Mouse (Mus musculus) forebrain, embryonic 11.5 days (tissue): ENCODE measurements around the gene Prss41. TPM values are rescaled to one million over a fixed set of nuclear protein-coding genes. Genes with fewer than 3 reads are reported as not detected.

ENCODE experiments used
- microRNA-seq: library from miRNA; unstranded; fragments of <30 nt; microRNA quantifications from one replicate; pipeline ENCODE4, GENCODE M21; 2016; ENCODE audit not compliant: insufficient number of aligned reads
- polyA plus RNA-seq: library from polyadenylated mRNA; unstranded; fragments of >200 nt; fragmentation: Nextera tagmentation; extraction: Ambion mirVana; gene quantifications from 2 replicates; pipeline ENCODE4 v1.2.1, GENCODE M21; 2014

The Prss41 gene
- polyA plus RNA-seq, 1 experiment from 2014 or later, result 2.1 TPM

Small RNAs within 50 kb of the gene (microRNA-seq; reads per million reads assigned to microRNA genes)
- gene Mir5125, result not detected

Other genes with a start within 250 kb of the Prss41 start
- 19.2 and 20.5 TPM in 2 replicates for gene Zfp13, start 244.7 kb downstream of the Prss41 start, polyA plus RNA-seq
- 0.16 and 0.27 TPM in 2 replicates for gene Zscan10, start 243.3 kb downstream of the Prss41 start, polyA plus RNA-seq
- gene Mmp25, start 198.9 kb downstream of the Prss41 start, polyA plus RNA-seq, result 0.41 and 1.0 TPM in 2 replicates
- gene Bicdl2, start 183.7 kb downstream of the Prss41 start, polyA plus RNA-seq, result 0.35 and 0.53 TPM in 2 replicates
- gene Hcfc1r1, start 170.6 kb downstream of the Prss41 start, polyA plus RNA-seq, result 38.3 and 40.3 TPM in 2 replicates
- 54.0 and 56.6 TPM in 2 replicates for gene Thoc6, start 170.3 kb downstream of the Prss41 start, polyA plus RNA-seq
- 2.5 and 2.7 TPM in 2 replicates for gene Tnfrsf12a, start 166.7 kb downstream of the Prss41 start, polyA plus RNA-seq
- gene Cldn6, start 164.9 kb downstream of the Prss41 start, polyA plus RNA-seq, result 8.7 and 9.7 TPM in 2 replicates
- 4.8 and 6.6 TPM in 2 replicates for gene Cldn9, start 160.1 kb downstream of the Prss41 start, polyA plus RNA-seq
- gene 1520401A03Rik, start 121.4 kb downstream of the Prss41 start, polyA plus RNA-seq, result not detected in 2 replicates
- gene Pkmyt1, start 117.8 kb downstream of the Prss41 start, polyA plus RNA-seq, result 61.3 and 62.9 TPM in 2 replicates
- gene Paqr4, start 103.3 kb downstream of the Prss41 start, polyA plus RNA-seq, result 26.5 and 28.8 TPM in 2 replicates
- gene Kremen2, start 98.3 kb downstream of the Prss41 start, polyA plus RNA-seq, result 2.2 and 2.6 TPM in 2 replicates
- 167 and 174 TPM in 2 replicates for gene Flywch1, start 72.6 kb downstream of the Prss41 start, polyA plus RNA-seq
- 22.0 and 28.7 TPM in 2 replicates for gene Flywch2, start 58.1 kb downstream of the Prss41 start, polyA plus RNA-seq
- gene Srrm2, start 53.6 kb downstream of the Prss41 start, polyA plus RNA-seq, result 541 and 559 TPM in 2 replicates
- 1,038 and 1,041 TPM in 2 replicates for gene Elob, start 15.0 kb downstream of the Prss41 start, polyA plus RNA-seq
- not detected in 2 replicates for gene Prss33, start 8.1 kb downstream of the Prss41 start, polyA plus RNA-seq
- gene Prss32, start 317 bp downstream of the Prss41 start, polyA plus RNA-seq, result not detected in 2 replicates
- not detected in 2 replicates for gene Prss21, start 23.9 kb upstream of the Prss41 start, polyA plus RNA-seq
- not detected in 2 replicates for gene Dcpp1, start 36.7 kb upstream of the Prss41 start, polyA plus RNA-seq
- not detected in 2 replicates for gene Dcpp2, start 36.7 kb upstream of the Prss41 start, polyA plus RNA-seq
- not detected in 2 replicates for gene Dcpp3, start 73.3 kb upstream of the Prss41 start, polyA plus RNA-seq
- not detected in 2 replicates for gene Sbp, start 97.5 kb upstream of the Prss41 start, polyA plus RNA-seq
- gene Sbpl, start 111.1 kb upstream of the Prss41 start, polyA plus RNA-seq, result not detected in 2 replicates
- gene Prss30, start 136.4 kb upstream of the Prss41 start, polyA plus RNA-seq, result not detected in 2 replicates
- gene Prss22, start 153.9 kb upstream of the Prss41 start, polyA plus RNA-seq, result not detected in 2 replicates
- 0.15 TPM in 1 of 2 replicates, not detected in the other for gene Prss27, start 194.0 kb upstream of the Prss41 start, polyA plus RNA-seq
- 82.8 and 85.0 TPM in 2 replicates for gene Kctd5, start 229.3 kb upstream of the Prss41 start, polyA plus RNA-seq